Mouse (Mus musculus): Measurements from ENCODE around the gene Gemin2. TPM values are rescaled to one million over a fixed set of nuclear protein-coding genes. Genes with fewer than 3 reads are reported as not detected.
"Not testable (repeated sequence)": the region's sequence is repeated elsewhere in the genome, so short reads cannot be mapped to it uniquely, and the experiment has no call there.

The Gemin2 gene
- total RNA-seq (2021), result 1 to 10 TPM; 7.0 to 8.2 TPM
- long read RNA-seq, experiment 1, partial matches to known transcripts, result 0 of 5 reads
- long read RNA-seq, experiment 1, other reads (novel, unspliced or antisense), result 2 of 5 reads
- long read RNA-seq, experiment 2, partial matches to known transcripts, result 4 of 11 reads
- long read RNA-seq, experiment 2, other reads (novel, unspliced or antisense), result 3 of 11 reads

DNA sequence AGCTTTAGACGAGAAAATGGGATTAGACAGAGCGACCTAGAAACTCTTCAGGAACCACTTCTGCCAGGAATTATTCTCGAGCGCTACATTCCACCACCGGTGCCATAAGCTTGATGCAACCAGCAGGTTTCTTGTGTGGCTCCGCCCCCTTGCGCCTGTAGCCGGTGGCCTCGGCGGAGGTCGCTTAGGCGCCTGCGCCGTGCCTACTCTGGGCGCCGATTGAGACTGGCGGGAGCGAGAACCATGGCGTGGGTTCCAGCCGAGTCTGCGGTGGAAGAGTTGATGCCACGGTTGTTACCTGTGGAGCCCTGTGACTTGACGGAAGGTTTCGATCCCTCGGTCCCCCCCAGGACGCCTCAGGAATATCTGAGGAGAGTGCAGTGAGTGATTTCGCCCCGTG is at the start of gene Gemin2:
Gene Gemin2, plus strand, starts transcription at position 160 of the 400 bp plus-strand sequence.
- peak; percentile 82 to 92 for DNase-seq (ENCODE audit: low spot score in 2 of 2)

DNA sequence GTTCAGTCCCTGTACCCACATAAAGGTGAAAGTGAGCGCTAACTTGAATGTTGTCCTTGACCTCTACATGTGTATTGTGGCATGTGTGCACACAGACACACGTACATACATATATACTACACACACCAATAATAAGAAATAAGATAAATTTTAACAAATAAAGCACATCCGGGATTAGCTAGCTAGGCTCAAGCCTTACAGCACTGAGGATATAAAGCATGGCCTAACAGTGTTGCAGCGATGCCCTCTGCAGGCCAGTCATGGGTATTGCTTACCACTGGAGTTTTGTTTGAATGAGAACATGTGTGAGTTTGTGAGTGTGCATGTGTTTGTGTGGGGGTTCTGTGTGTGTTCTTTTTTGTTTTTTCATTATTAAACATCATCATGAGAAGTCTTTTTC is 48.6 kb upstream of the Gemin2 start:
- peak; percentile 29 to 31 for DNase-seq (ENCODE audit: low spot score in 2 of 2)

DNA sequence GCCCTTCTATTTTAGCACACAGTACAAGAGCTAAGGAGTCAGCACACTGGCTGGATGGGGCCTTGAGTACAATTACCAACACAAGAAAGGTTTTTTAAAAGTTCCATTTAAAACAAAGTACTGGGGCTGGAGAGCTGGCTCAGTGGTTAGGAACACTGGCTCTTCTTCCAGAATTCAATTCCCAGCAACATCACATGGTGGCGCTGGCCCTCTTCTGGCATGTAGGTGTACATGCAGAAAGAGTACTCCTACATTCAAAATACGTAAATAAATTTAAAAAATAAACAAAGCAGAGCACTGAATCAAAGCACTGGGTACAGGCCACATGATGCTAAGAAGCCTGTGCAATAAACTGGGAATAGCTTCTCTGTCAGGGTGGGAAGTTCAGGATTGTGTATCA is 36.2 kb upstream of the Gemin2 start:
- DNase-seq (ENCODE audit: low spot score in 2 of 2), result no peak

DNA sequence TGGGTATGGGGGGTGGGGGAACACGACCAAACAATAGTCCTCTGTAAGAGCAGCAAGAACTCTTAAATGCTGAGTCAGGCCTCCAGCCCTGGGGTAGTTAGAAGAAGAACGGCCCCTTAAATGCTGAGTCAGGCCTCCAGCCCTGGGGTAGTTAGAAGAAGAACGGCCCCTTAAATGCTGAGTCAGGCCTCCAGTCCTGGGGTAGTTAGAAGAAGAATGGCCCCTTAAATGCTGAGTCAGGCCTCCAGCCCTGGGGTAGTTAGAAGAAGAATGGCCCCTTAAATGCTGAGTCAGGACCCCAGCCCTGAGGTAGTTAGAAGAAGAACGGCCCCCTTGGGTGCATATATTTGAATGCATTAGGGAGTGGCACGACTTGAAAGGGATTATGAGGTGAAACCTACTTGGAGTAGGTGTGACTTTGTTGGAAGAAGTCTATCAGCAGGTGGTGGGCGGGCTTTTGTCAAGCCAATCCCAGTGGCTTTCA is 32.0 kb upstream of the Gemin2 start:
- not testable (repeated sequence) for DNase-seq (ENCODE audit: low spot score in 2 of 2)

DNA sequence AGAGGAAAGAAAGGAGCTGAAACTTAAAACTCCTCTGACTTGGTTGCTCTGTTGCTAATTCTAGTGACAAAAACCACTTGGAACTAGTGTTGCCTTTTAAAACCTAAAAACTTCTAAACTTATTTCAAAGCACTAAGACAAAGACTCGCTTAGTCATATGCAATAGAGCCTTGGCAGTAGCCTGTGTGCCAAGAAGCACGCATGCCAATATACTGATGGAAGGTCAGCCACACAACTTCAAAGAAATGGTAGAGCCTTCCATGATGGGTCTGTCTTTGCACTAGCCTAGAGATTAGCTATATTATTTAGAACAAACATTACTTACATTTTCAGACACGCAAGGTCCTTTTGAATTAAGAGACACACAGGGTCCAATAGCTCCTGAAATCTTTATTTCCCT is 27.4 kb upstream of the Gemin2 start:
- DNase-seq (ENCODE audit: low spot score in 2 of 2), result no peak

DNA sequence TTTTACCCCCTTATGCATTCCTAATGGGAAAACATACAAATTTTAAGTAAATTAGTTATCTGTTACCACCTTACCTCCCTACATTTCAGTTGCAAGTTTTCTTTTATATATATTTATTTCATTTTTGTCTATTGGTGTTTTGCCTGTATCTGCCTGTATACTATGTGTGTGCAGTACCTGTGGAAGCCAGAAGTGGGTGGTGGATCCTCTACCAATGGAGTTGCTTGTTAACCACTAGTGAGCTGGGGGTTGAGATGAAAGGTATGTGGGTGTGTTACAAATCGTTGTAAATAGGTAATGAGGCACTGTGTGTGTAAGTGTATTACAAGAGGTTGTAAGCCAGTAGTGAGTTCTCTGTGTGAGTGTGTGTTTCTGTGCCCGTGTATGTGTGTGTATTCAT is 2.7 kb upstream of the Gemin2 start:
- DNase-seq (ENCODE audit: low spot score in 2 of 2), result no peak

DNA sequence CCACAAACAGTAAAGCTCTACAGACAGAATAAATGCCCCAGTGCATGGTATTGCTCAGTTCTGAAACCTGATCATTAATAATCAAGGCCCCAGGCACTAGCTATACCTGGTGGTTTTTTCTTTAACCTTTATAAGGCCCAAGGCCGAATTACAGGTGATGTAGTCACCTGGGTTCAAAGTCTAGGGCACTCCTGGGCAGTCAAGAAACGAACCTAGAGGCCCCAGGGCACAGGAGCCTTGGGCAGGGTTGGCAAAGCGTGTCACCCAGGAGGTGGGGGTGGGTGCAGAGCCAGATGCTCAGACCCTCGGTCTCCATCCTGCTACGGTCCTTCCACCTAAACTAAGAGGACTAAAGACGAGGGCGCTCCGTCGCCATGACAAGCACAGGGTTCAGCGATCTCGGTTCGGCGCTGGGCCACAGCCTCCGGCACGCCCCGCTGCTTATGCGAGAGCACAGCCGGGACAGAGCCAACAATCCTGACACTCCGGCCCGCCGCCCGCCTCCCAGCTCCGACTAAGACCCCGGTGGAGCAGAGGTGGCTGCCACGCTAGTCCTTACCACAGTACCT is 1.8 kb upstream of the Gemin2 start:
- DNase-seq (ENCODE audit: low spot score in 2 of 2), result no peak

DNA sequence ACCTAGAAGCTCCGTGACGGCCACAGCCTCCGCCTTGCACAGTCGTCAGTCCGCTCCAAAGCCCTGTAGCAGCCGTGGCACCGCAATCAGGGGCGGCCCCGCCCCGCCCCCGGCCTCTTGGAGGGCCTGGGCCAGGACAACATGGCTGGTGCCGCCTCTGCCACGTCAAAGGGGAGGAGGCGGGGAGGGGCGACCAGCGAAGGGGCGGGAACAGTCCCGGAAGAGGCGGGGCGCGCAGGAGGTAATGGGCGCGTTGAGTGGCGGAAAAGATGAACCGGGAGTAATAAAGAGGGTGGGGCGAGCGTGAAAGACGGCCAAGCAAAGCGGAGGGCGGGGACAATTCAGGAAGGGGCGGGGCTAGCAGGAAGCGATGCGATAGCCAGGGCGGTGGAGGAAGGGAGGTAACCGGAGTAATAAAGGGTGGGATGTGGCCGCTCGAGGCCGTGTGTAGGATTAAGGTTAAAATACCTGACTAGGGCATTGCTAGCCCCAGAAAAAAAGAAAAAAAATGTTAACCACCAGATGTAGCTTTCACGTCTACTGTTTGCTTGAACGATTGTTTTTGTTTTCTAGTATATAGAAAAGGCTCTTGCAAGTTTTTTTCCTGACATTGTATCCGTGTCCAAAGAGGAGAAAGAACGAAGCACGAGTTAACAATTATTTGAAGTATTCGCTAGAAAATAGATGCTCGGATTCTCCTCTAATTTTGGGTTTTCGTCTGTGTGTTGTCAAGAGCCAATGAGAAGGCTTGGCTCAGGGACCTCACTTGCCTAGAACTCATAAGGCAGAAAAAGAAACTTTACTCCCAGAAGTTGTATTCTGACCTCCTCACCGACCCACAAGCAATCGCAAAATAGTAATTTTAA is 1.1 kb upstream of the Gemin2 start, which contains the start of gene Sec23a:
Gene Sec23a, minus strand, starts transcription at position 174 of the 866 bp plus-strand sequence.
- DNase-seq (ENCODE audit: low spot score in 2 of 2), result peak; percentile 93 to 99

DNA sequence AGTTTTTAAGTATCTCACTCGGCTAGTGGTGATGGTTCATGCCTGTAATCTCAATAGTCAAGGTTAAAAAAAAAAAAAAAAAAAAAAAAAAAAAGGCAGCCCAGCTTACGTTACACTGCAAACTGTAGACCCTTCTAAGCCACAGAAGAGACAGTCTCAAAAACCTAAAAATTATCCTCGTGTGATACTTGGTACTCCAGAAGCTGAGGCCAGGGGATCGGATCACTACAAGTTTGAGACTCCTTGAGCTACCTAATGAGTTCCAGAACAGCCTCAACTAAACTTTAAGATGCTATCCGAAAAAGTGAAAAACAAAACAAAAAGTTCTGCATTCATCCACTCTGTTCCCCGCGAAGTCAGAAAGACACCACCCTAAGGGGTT is 492 bp upstream of the Gemin2 start:
- DNase-seq (ENCODE audit: low spot score in 2 of 2), result no peak

DNA sequence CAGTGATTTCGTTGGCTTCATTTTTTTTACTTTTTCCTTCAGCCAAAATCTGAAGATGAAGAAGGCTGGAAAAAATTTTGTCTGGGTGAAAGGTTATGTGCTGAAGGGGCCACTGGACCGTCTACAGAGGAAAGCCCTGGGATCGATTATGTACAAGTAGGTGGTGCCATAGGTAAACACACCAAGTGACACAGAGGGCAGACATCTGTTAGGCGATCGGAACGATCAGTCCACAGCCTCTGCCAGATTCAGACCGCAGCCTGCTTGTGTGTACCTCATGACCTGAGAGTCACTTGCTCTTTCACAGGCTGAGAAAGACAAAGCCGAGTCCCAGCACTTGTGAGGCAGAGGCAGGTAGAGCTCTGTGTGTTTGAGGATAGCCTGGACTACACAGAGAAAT is 4.8 kb downstream of the Gemin2 start:
- no peak for DNase-seq (ENCODE audit: low spot score in 2 of 2)

DNA sequence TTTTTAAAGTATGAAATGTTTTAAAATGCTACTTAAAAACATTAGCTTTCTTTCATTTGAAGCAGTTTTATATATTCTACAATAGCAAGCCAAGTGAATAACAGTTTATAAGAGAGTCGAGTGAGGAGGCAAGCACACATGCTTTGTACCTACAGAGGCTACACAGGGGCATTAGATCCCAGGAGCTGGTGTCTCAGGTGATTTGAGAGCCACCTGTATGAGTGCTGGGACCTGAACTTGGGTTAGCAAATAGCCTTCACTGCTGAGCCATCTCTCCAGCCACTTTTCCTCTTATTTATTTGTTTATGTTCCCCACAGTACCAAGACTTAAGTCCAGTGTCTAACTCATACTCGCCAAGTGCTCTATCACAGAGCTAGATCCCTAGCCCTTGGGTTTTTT is 6.7 kb downstream of the Gemin2 start:
- no peak for DNase-seq (ENCODE audit: low spot score in 2 of 2)

DNA sequence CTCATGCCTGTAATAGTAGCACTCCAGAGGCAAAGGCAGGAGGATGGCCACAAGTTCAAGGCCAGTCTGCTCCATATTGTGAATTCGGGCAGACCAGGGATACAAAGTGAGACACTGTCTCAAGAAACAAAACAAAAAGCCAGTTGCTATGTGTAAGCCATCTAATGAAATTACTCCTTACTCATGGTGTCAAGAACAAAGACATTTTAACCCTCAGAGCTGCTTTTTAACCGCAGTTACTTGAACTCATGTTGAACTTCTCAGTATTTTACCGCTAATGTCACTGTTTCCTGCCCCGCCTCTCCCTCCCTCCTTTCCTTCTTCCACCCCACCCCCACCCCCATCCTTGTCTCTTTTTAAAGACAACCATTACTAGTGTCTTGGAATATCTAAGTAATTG is 8.1 kb downstream of the Gemin2 start:
- no peak for DNase-seq (ENCODE audit: low spot score in 2 of 2)

DNA sequence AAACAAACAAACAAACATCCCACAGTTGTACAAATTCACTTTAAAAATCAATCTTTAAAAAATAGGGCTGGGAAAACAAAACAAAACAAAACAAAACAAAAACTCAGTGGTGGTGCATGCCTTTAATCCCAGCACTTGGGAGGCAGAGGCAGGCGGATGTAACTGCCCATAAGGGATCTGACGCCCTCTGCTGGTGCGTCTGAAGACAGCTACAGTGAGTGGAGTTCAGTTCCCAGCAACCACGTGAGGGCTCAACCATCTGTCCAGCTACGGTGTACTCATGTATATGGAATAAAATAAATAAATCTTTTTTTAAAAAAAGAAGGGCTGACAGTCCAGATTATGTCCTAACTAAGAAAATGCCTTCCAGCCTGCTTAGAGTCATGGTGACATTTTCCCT is 18.9 kb downstream of the Gemin2 start:
- no peak for DNase-seq (ENCODE audit: low spot score in 2 of 2)

DNA sequence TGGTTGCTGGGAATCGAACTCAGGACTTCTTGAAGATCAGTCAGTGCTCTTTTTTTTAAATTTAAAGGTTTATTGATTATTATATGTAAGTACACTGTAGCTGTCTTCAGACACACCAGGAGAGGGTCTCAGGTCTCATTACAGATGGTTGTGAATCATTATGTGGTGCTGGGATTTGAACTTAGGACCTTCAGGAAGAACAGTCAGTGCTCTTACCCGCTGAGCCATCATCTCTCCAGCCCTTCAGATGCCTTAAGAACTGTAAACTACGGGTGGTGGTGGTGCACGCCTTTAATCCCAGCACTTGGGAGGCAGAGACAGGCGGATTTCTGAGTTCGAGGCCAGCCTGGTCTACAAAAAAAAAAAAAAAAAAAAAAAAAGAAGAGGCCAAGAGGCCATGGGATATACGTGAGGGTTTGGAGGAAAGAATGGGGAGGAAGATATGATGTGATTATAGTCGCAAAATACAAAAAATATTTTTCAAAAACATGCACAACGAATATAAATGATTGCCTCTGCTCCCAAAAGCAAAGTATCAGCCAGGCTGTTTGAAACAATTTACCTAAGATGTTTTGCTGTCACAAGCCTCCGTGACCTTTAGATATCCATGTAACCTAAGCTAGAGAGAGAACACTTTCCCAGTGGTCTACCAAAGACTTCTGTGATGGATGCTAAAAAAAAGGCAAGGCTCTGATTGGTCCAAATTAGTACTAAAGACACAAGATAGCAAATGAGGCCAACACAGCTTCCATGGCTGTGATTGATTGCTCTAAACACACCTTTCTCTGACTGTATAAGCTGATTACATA is 26.2 kb downstream of the Gemin2 start:
- no peak for DNase-seq (ENCODE audit: low spot score in 2 of 2)

DNA sequence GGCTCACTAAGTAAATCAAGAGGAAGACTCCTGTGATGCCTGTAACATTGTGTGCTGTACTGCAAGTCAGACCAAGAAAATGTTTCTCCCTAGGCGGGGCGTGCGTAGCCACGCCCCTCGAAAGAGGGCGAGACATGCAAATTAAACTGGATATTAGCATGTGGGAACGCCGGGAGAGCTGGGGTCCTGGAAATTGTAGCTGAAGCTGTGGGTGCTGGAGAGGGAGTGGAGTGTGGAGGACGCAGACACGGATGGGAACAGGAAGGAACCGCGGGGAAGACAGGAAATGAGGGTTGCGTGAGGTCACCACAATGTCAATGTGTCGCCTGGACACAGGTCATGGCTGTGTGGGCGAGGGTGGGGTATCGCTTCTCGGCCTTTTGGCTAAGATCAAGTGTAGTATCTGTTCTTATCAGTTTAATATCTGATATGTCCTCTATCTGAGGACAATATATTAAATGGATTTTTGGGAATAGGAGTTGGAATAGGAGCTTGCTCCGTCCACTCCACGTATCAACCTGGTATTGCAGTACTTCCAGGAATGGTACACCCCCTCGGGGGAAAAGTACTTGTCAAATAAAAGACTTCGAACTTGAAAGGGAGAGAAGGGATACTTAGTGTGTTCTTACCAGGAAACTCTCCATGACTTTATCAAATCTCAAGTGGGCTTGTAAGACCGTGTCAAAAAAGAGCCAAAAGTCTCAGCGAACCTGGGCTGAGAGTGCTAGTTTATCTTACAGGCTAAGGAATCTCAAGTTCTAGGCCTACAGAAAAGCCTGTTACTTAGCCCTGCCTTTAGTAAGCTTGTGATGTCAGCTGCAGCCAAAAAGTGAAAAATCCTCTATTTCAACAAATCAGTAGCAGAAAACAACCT is 27.0 kb downstream of the Gemin2 start:
- DNase-seq (ENCODE audit: low spot score in 2 of 2), result no peak

DNA sequence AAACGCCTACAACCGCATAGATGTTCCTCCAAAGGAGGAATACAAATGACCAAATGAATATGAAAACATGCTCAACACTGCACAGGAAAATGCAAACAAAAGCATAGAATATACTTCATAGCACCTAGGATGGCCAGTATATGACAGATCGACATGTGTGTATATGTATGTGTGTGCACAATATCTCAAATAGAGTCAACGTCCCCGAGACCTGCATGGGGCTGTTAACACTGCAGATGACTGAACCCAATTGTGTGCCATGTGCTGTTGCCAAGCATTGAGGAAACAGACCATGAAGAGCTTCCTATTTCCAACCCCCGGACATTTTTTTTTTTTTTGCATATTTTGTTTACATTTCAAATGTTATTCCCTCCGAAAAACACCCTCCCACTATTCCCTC is 27.7 kb downstream of the Gemin2 start:
- no peak for DNase-seq (ENCODE audit: low spot score in 2 of 2)

DNA sequence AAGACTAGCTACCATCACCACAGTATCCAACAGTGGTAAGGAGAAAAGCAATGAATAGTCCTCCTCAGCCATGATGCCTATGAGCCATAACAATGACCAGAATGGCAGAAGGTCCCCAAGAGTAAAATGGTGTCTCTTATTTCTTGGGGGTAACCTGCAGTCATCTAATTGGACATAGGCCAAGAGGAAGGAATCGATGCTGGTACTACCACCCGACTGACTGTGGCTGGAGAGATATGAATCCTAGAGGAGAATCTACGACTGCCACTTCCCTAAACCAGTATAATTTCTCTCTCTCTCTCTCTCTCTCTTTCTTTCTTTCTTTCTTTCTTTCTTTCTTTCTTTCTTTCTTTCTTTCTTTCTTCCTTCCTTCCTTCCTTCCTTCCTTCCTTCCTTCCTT is 39.3 kb downstream of the Gemin2 start:
- DNase-seq (ENCODE audit: low spot score in 2 of 2), result no peak

DNA sequence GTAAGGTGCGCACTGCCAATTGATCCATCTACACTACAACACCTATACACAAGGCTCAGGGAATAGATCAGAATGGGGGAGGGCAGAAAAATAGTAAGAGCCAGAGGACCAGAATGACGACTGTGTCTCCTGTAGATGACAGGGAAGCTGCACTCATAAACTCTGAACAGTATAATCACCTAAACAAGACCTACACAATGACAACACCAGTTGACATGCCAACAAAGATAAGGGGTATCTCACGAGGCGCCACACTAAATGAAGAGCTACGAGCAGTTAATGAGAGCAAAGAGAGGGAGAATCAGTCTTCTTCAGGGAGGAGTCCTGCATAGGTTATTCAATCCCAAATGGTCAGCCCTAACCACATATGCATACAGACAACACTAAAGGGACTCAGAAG is 40.0 kb downstream of the Gemin2 start:
- DNase-seq (ENCODE audit: low spot score in 2 of 2), result no peak

DNA sequence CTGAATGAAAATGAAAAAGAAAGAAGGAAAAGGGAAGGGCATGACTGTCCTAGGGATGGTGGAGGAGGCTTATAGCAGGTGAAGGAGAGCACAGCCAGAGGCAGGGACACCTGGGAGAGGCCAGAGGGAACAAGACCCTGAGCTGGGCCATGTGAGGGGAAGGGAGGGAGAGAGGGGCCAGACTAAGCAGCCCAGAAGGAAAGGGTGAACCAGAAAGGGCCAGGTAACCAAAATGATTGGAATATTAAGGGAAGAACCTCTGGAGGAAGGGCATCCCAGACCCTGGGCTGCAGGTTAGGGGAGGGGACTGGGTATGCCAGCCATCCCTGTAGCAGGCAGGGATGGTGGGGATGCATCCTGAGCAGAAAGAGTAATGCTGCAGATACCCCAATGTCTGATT is 40.8 kb downstream of the Gemin2 start:
- no peak for DNase-seq (ENCODE audit: low spot score in 2 of 2)

DNA sequence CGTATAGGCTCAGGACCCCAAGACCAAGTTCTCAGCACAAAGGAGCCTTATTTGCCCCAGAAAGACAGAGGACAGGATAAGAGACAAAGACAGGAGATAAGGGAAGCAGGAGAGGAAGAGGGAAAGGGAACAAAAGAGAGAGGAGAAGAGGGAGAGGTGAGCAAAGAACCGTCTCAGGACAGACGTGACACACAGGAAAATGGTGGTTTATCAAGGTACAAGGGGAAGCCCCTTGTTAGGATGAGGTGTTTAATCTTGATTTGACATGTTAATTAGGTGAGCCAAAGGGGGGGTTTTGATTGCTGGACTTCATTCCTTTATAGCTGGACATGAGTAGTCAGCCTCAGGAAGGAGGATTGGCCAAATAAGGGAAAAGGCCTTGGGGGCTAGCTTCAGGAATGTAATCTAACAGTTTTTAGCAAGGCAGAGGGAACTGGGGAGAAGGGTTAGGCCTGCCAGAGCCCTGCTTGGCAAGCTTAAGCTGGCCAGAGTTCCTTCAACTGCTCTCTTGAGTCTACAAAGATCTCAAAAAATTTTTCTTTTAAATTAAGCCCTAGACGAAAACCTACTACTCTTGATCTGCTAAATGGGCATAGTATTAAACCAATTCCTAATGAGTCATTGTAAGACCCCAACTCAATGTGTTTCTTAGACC is 42.1 kb downstream of the Gemin2 start:
- DNase-seq (ENCODE audit: low spot score in 2 of 2), result no peak

Measured in layer of hippocampus, postnatal 14 days (tissue).